In genomic region chr14:61330996-61331561, GRCm38 (mm10) we compare ENCODE assay signal across 8 mouse cellular contexts. TPM values are rescaled to one million over a fixed set of nuclear protein-coding genes. Genes with fewer than 3 reads are reported as not detected.
DNase-seq lines count a peak whose midpoint lies in the region; ATAC-seq and TF ChIP-seq lines count a peak whose summit lies in the region.

No protein-coding gene starts in this region.

- peak; percentile 76 for ATAC-seq in forebrain, postnatal 0 days
- peak; percentile 76 for ATAC-seq in lung, embryonic 14.5 days (ENCODE audit: insufficient read depth)

- DNase-seq in ES-E14 (ENCODE audit: low read depth, low spot score), result peak; percentile 85
- DNase-seq in cerebellum, adult 11-12 months, result peak; percentile 81
- DNase-seq in forebrain, postnatal 0 days, result peak; percentile 93
- peak; percentile 88 for DNase-seq in heart, postnatal 4 days
- DNase-seq in layer of hippocampus, adult 2 months (ENCODE audit: low spot score in 2 of 2), result peak; percentile 77 to 86
- peak; percentile 94 for DNase-seq in lung, embryonic 14.5 days
- peak; percentile 47 for DNase-seq in ovary, adult 18-20 months (ENCODE audit: low spot score)
- DNase-seq in thymus, postnatal 0 days (ENCODE audit: low spot score), result peak; percentile 79

- peak; percentile 96 for TF ChIP-seq CTCF in forebrain, postnatal 0 days (IDR thresholded peaks at IDR 0.05; ENCODE audit: low read depth)
- peak; percentile 81 for TF ChIP-seq CTCF in layer of hippocampus, adult 2 months (conservative IDR thresholded peaks at IDR 0.05)
- TF ChIP-seq CTCF in lung, embryonic 14.5 days (IDR thresholded peaks at IDR 0.05; ENCODE audit: low read depth), result peak; percentile 94

- H3K27me3 ChIP-seq in forebrain, postnatal 0 days (ENCODE audit: insufficient read depth, low read length), result no peaks in the 10 kb centered on the region
- no peaks in the 10 kb centered on the region for H3K27me3 ChIP-seq in lung, embryonic 14.5 days (ENCODE audit: insufficient read depth, low read length)

- in situ Hi-C loops in ES-E14 (cut with MboI; ENCODE audit: low sequenced_read_pairs in 2 of 2, unreplicated experiment in 2 of 2), result loop anchor here in 1 of 2 experiments (10.0 kb wide), 1 partner anchor 164 kb away; no protein-coding TSS in a partner anchor

- H3K36me3 ChIP-seq in ES-E14 (ENCODE audit: control insufficient read depth, insufficient read depth, low read length, poor library complexity, severe bottlenecking), result no peaks in the 10 kb centered on the region
- no peaks in the 10 kb centered on the region for H3K36me3 ChIP-seq in forebrain, postnatal 0 days (ENCODE audit: insufficient read depth)
- no peaks in the 10 kb centered on the region for H3K36me3 ChIP-seq in lung, embryonic 14.5 days (ENCODE audit: insufficient read depth)

- peak overlapping the region; percentile 36 for H3K4me2 ChIP-seq in forebrain, postnatal 0 days (ENCODE audit: low read depth)
- peak overlapping the region; percentile 31; the same call in 1 of the 2 replicates for H3K4me2 ChIP-seq in lung, embryonic 14.5 days

- peaks cover 1 to 8% of the 10 kb centered on the region in 2 experiments; a peak in 3 of 4 replicates for H3K4me1 ChIP-seq in ES-E14 (ENCODE audit: control insufficient read depth in 2 of 2, insufficient read depth in 2 of 2, low read length in 2 of 2, poor library complexity in 1 of 2)
- peaks cover 15% of the 10 kb centered on the region for H3K4me1 ChIP-seq in forebrain, postnatal 0 days (ENCODE audit: insufficient read depth)
- H3K4me1 ChIP-seq in lung, embryonic 14.5 days (ENCODE audit: insufficient read depth), result no peaks in the 10 kb centered on the region

- H3K27ac ChIP-seq in ES-E14 (ENCODE audit: insufficient read depth, low read depth, low read length, poor library complexity, severe bottlenecking), result no peak overlapping the region
- H3K27ac ChIP-seq in forebrain, postnatal 0 days (ENCODE audit: low read depth, low read length), result peak overlapping the region; percentile 76
- peak overlapping the region; percentile 84 for H3K27ac ChIP-seq in layer of hippocampus, adult 2 months
- H3K27ac ChIP-seq in lung, embryonic 14.5 days (ENCODE audit: low read depth), result no peak overlapping the region

- no peak overlapping the region for H3K9ac ChIP-seq in ES-E14 (ENCODE audit: insufficient read depth, low read depth, low read length, poor library complexity, severe bottlenecking)
- 0 out of 2 replicates have a peak overlapping the region, but pooled peaks have one; percentile 10 for H3K9ac ChIP-seq in forebrain, postnatal 0 days
- H3K9ac ChIP-seq in lung, embryonic 14.5 days, result no peak overlapping the region

- H3K9me3 ChIP-seq in ES-E14 (ENCODE audit: control insufficient read depth, insufficient read depth, low read depth, low read length), result no peaks in the 10 kb centered on the region
- no peaks in the 10 kb centered on the region for H3K9me3 ChIP-seq in forebrain, postnatal 0 days (ENCODE audit: low read length)
- no peaks in the 10 kb centered on the region for H3K9me3 ChIP-seq in lung, embryonic 14.5 days (ENCODE audit: low read depth, low read length)

- H3K4me3 ChIP-seq in ES-E14 (ENCODE audit: insufficient read depth in 1 of 2, low read depth in 1 of 2, low read length in 2 of 2, poor library complexity in 1 of 2, severe bottlenecking in 1 of 2), result peak overlapping the region in 1 of 2 experiments; percentile 37; a peak in 2 of 4 replicates
- no peak overlapping the region for H3K4me3 ChIP-seq in forebrain, postnatal 0 days (ENCODE audit: low read depth, low read length)
- H3K4me3 ChIP-seq in layer of hippocampus, adult 2 months, result peak overlapping the region; percentile 20; the same call in 1 of the 2 replicates
- no peak overlapping the region for H3K4me3 ChIP-seq in lung, embryonic 14.5 days (ENCODE audit: low read depth, low read length)

- 8% methylated on average over 13 of the region's 13 CpGs for WGBS in forebrain, postnatal 0 days
- 18% methylated on average over 13 of the region's 13 CpGs for WGBS in lung, embryonic 14.5 days

TF ChIP-seq in ES-E14, 5 proteins besides CTCF, POLR2A, EP300 and RAD21:
- TF ChIP-seq ZNF384 (IDR thresholded peaks at IDR 0.05; ENCODE audit: low read depth, low read length) (no peak), ZC3H11A (IDR thresholded peaks at IDR 0.05; ENCODE audit: borderline replicate concordance, low read depth, low read length) (peak; percentile 57; the same call in 1 of the 2 replicates), CHD2 (IDR thresholded peaks at IDR 0.05; ENCODE audit: low read depth, low read length) (no peak), MAFK (IDR thresholded peaks at IDR 0.05; ENCODE audit: insufficient read depth, low read depth, low read length) (no peak), HCFC1 (IDR thresholded peaks at IDR 0.05; ENCODE audit: borderline replicate concordance, insufficient read depth, low read length) (no peak)

RNA-seq across cellular contexts. Expression of gene Arl11, which starts 21.5 kb away (rescaled TPM):
- total RNA-seq in ES-E14 (2012; rRNA removed), result not detected in 2 replicates
- 0.23 and 0.57 TPM in 2 replicates for total RNA-seq in forebrain, postnatal 0 days (2014; rRNA removed)
- polyA plus RNA-seq in forebrain, postnatal 0 days (2015; fragmentation: Nextera tagmentation; extraction: Ambion mirVana), result 0.54 and 0.62 TPM in 2 replicates
- total RNA-seq in heart, postnatal 4 days (2021), result under 1 TPM; 0.48 to 0.68 TPM
- total RNA-seq in layer of hippocampus, adult 2 months (2021), result under 1 TPM; 0.32 to 0.41 TPM
- polyA plus RNA-seq in lung, embryonic 14.5 days (2014; fragmentation: Nextera tagmentation; extraction: Ambion mirVana), result 0.43 and 0.78 TPM in 2 replicates
- polyA plus RNA-seq in thymus, postnatal 0 days (2015; fragmentation: Nextera tagmentation; extraction: Ambion mirVana), result 2.7 and 3.7 TPM in 2 replicates

RNA-seq across cellular contexts. Expression of gene Ebpl, which starts 29.2 kb away (rescaled TPM):
- total RNA-seq in ES-E14 (2012; rRNA removed), result 4.0 and 7.5 TPM in 2 replicates
- 2.7 and 3.4 TPM in 2 replicates for total RNA-seq in forebrain, postnatal 0 days (2014; rRNA removed)
- 9.3 and 9.7 TPM in 2 replicates for polyA plus RNA-seq in forebrain, postnatal 0 days (2015; fragmentation: Nextera tagmentation; extraction: Ambion mirVana)
- 1 to 10 TPM; 2.0 to 2.1 TPM for total RNA-seq in heart, postnatal 4 days (2021)
- 1 to 10 TPM; 6.3 to 7.2 TPM for total RNA-seq in layer of hippocampus, adult 2 months (2021)
- 8.8 and 9.4 TPM in 2 replicates for polyA plus RNA-seq in lung, embryonic 14.5 days (2014; fragmentation: Nextera tagmentation; extraction: Ambion mirVana)
- 6.7 TPM in 2 replicates for polyA plus RNA-seq in thymus, postnatal 0 days (2015; fragmentation: Nextera tagmentation; extraction: Ambion mirVana)

Comparison
In these comparisons a context has a peak if more than half of its experiments do, and no peak if none do; other contexts are left out.
1. H3K27ac ChIP-seq: peak in forebrain, postnatal 0 days (single experiment) and layer of hippocampus, adult 2 months (single experiment); none in ES-E14 (single experiment) and lung, embryonic 14.5 days (single experiment).
2. Peak in every context shown above with its lines, with median percentiles within 50 percentile points of each other: DNase-seq and CTCF ChIP-seq.